Mouse (Mus musculus) forebrain, embryonic 16.5 days (tissue): Measurements from ENCODE around the gene Prps1l3. TPM values are rescaled to one million over a fixed set of nuclear protein-coding genes. Genes with fewer than 3 reads are reported as not detected.

Experiments used
- polyA plus RNA-seq: library from polyadenylated mRNA; unstranded; fragments of >200 nt; fragmentation: Nextera tagmentation; extraction: Ambion mirVana; gene quantifications from 2 replicates; pipeline ENCODE4 v1.2.1, GENCODE M21; 2015

Gene Prps1l3
- polyA plus RNA-seq, 1 experiment from 2014 or later: 39.2 TPM

Other genes with a start within 250 kb of the Prps1l3 start
- gene Slc25a21, start 32.9 kb upstream of the Prps1l3 start, polyA plus RNA-seq: not detected in 2 replicates
- gene Mipol1, start within 50 bp of the Prps1l3 start, polyA plus RNA-seq: 6.6 and 7.5 TPM in 2 replicates